Mouse (Mus musculus): Measurements from ENCODE around the gene Cops3. TPM values are rescaled to one million over a fixed set of nuclear protein-coding genes. Genes with fewer than 3 reads are reported as not detected.
A peak's percentile ranks its signal among the peaks of the same experiment; 100 is the strongest.

The Cops3 gene
- polyA plus RNA-seq, 1 experiment from 2014 or later = 168 TPM

DNA sequence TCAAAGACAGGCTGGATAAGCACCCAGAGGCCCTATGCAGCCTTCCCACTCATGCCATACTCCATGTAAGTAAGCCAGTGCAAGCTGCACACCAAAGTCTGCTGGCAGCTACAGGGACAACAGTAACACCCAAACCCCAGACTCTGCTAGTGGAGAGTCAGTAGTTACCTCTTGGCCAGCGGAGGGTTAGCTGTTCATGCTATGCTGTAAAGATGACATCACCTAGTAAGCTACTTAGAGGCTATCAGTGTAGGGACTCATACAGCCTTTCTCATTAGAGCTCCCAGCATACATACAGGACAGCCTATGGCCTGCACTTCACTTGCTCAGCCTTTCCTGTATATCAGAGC is 60.8 kb downstream of the Cops3 start:
- H3K4me1 ChIP-seq (ENCODE audit: control insufficient read depth, insufficient read depth, low read length) = peaks cover 11% of the 10 kb centered on the region
- H3K4me2 ChIP-seq = no peak overlapping the region
- H3K9ac ChIP-seq (ENCODE audit: low read depth, low read length) = no peak overlapping the region
- 60% methylated on average over 1 of the region's 1 CpGs for WGBS (ENCODE audit: insufficient replicate concordance)
- peaks cover 13% of the 10 kb centered on the region for H3K36me3 ChIP-seq (ENCODE audit: control insufficient read depth, insufficient read depth, low read length)
- 0 out of 2 replicates have a peak, but pooled peaks have one; percentile 7 for ATAC-seq (replicated peaks; ENCODE audit: insufficient number of reproducible peaks, low FRiP score, low TSS enrichment)
- H3K27ac ChIP-seq (ENCODE audit: low read depth, low read length) = no peak overlapping the region
- no peaks in the 10 kb centered on the region for H3K9me3 ChIP-seq (replicated peaks; ENCODE audit: control insufficient read depth, low read length)
- no peaks in the 10 kb centered on the region for H3K27me3 ChIP-seq (ENCODE audit: control insufficient read depth, insufficient read depth, low read length)
- H3K4me3 ChIP-seq (ENCODE audit: low read depth, low read length) = no peak overlapping the region

- no peaks in the 10 kb centered on the region for H3K27me3 ChIP-seq (ENCODE audit: control insufficient read depth, insufficient read depth, low read length)
- H3K4me1 ChIP-seq (ENCODE audit: control insufficient read depth, insufficient read depth, low read length) = peaks cover 11% of the 10 kb centered on the region
- H3K4me3 ChIP-seq (ENCODE audit: low read depth, low read length) = no peak overlapping the region
- peaks cover 15% of the 10 kb centered on the region for H3K36me3 ChIP-seq (ENCODE audit: control insufficient read depth, insufficient read depth, low read length)
- no peak overlapping the region for H3K4me2 ChIP-seq
- H3K9me3 ChIP-seq (replicated peaks; ENCODE audit: control insufficient read depth, low read length) = no peaks in the 10 kb centered on the region
- ATAC-seq (replicated peaks; ENCODE audit: insufficient number of reproducible peaks, low FRiP score, low TSS enrichment) = 0 out of 2 replicates have a peak, but pooled peaks have one; percentile 49
- WGBS (ENCODE audit: insufficient replicate concordance) = 53% methylated on average over 9 of the region's 9 CpGs
- no peak overlapping the region for H3K27ac ChIP-seq (ENCODE audit: low read depth, low read length)
- H3K9ac ChIP-seq (ENCODE audit: low read depth, low read length) = no peak overlapping the region
Observed at GRCm38 (mm10) chr11:59778181-59778873, 61.3 kb downstream of the Cops3 start.

DNA sequence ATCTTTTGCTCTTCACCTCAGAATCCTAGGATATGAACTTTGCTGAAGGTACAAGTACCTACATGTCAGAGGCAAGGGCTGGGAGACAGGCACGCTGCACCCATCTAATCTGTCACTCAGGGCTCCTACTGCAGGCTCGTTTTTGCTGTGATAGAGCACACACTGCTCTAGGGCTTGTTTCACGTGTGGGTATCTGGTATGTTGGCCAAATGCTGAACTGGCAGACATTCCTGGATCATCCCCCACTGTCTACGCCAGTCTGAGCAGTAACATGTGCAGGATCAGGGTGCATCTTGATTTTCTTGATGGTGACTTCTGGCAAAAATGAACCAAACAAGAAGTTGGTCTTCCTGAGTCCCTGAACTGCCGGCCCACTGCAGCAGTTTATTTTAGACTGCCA is 62.4 kb downstream of the Cops3 start:
- Histone ChIP-seq H3K27ac (ENCODE audit: low read depth, low read length) (no peak overlapping the region), H3K4me1 (ENCODE audit: control insufficient read depth, insufficient read depth, low read length) (peaks cover 5% of the 10 kb centered on the region), H3K4me3 (ENCODE audit: low read depth, low read length) (no peak overlapping the region), H3K27me3 (ENCODE audit: control insufficient read depth, insufficient read depth, low read length) (no peaks in the 10 kb centered on the region), H3K4me2 (no peak overlapping the region), H3K9ac (ENCODE audit: low read depth, low read length) (no peak overlapping the region), H3K9me3 (replicated peaks; ENCODE audit: control insufficient read depth, low read length) (no peaks in the 10 kb centered on the region), H3K36me3 (ENCODE audit: control insufficient read depth, insufficient read depth, low read length) (peaks cover 21% of the 10 kb centered on the region)
- WGBS (ENCODE audit: insufficient replicate concordance) = 82% methylated on average over 5 of the region's 5 CpGs
- ATAC-seq (replicated peaks; ENCODE audit: insufficient number of reproducible peaks, low FRiP score, low TSS enrichment) = no peak

DNA sequence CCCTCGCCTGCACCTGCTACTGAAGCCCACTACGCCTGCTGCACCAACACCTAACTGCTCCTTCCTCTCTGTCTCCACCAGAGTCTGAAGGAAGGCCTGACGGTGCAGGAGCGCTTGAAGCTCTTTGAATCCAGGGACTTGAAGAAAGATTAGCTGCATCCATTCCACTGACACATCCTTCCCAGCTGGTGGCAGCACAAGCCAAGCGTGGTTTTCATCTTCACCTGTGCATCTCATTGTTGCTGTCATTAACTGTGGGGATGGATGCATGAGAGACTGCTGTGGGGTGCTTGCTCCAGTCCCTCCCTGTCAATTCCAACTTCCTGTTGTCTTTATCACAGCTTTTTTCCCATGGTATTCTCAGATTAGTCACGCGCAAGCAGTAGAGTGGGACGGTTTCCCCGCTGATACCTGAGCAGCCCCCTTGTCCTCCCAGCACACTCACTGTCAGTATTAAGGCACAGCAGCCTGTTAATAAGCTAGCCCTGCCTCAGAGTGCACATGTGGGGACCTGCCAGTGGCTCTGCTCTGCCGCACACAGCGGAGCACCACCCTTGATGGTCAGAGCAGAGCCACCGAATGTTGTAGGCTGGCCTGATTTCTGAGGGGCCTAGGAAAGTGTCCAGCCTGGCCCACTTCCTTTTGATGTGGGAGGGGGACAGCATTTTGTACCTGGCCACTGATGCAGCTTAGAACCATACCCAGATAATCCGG is 64.0 kb downstream of the Cops3 start:
- no peak for ATAC-seq (replicated peaks; ENCODE audit: insufficient number of reproducible peaks, low FRiP score, low TSS enrichment)
- Histone ChIP-seq H3K4me1 (ENCODE audit: control insufficient read depth, insufficient read depth, low read length) (peaks cover 5% of the 10 kb centered on the region; the same call in 1 of the 2 replicates), H3K27me3 (ENCODE audit: control insufficient read depth, insufficient read depth, low read length) (no peaks in the 10 kb centered on the region), H3K4me3 (ENCODE audit: low read depth, low read length) (no peak overlapping the region), H3K36me3 (ENCODE audit: control insufficient read depth, insufficient read depth, low read length) (peaks cover 32% of the 10 kb centered on the region), H3K9me3 (replicated peaks; ENCODE audit: control insufficient read depth, low read length) (no peaks in the 10 kb centered on the region), H3K4me2 (no peak overlapping the region), H3K27ac (ENCODE audit: low read depth, low read length) (no peak overlapping the region), H3K9ac (ENCODE audit: low read depth, low read length) (no peak overlapping the region)
- whole genome bisulfite sequencing (ENCODE audit: insufficient replicate concordance) = 89% methylated on average over 13 of the region's 13 CpGs

GRCm38 (mm10) chr11:59774522-59774921 is 65.1 kb downstream of the Cops3 start:
- Histone ChIP-seq H3K9me3 (replicated peaks; ENCODE audit: control insufficient read depth, low read length) (no peaks in the 10 kb centered on the region), H3K36me3 (ENCODE audit: control insufficient read depth, insufficient read depth, low read length) (peaks cover 41% of the 10 kb centered on the region), H3K27ac (ENCODE audit: low read depth, low read length) (no peak overlapping the region), H3K4me1 (ENCODE audit: control insufficient read depth, insufficient read depth, low read length) (peaks cover 7% of the 10 kb centered on the region), H3K9ac (ENCODE audit: low read depth, low read length) (no peak overlapping the region), H3K4me3 (ENCODE audit: low read depth, low read length) (no peak overlapping the region), H3K4me2 (no peak overlapping the region), H3K27me3 (ENCODE audit: control insufficient read depth, insufficient read depth, low read length) (no peaks in the 10 kb centered on the region)
- no peak for ATAC-seq (replicated peaks; ENCODE audit: insufficient number of reproducible peaks, low FRiP score, low TSS enrichment)
- 85% methylated on average over 4 of the region's 4 CpGs for WGBS (ENCODE audit: insufficient replicate concordance)

DNA sequence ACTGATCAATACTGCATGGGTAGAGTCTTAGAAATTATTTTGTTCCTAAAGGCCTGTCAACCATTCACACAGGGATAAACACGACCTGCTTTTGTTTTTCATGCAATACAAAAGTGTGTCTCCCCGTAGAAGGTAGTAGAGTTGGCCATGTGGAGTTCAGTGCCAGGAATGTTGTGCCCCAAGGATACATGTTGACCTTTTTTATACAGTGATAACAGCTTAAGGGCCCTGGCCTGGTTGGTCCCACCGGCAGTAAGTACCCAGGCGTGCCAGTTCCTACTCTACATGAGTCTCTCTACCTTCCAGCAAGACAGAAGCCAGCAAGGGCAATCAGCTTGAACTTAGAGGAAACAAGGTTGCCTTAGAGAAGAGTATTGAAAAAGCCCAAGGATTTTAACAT is 66.7 kb downstream of the Cops3 start:
- Histone ChIP-seq H3K27me3 (ENCODE audit: control insufficient read depth, insufficient read depth, low read length) (no peaks in the 10 kb centered on the region), H3K27ac (ENCODE audit: low read depth, low read length) (no peak overlapping the region), H3K9me3 (replicated peaks; ENCODE audit: control insufficient read depth, low read length) (no peaks in the 10 kb centered on the region), H3K36me3 (ENCODE audit: control insufficient read depth, insufficient read depth, low read length) (peaks cover 48% of the 10 kb centered on the region), H3K4me1 (ENCODE audit: control insufficient read depth, insufficient read depth, low read length) (peaks cover 11% of the 10 kb centered on the region; the same call in 1 of the 2 replicates), H3K4me2 (no peak overlapping the region), H3K9ac (ENCODE audit: low read depth, low read length) (no peak overlapping the region), H3K4me3 (ENCODE audit: low read depth, low read length) (no peak overlapping the region)
- ATAC-seq (replicated peaks; ENCODE audit: insufficient number of reproducible peaks, low FRiP score, low TSS enrichment) = no peak
- 83% methylated on average over 4 of the region's 4 CpGs for WGBS (ENCODE audit: insufficient replicate concordance)

DNA sequence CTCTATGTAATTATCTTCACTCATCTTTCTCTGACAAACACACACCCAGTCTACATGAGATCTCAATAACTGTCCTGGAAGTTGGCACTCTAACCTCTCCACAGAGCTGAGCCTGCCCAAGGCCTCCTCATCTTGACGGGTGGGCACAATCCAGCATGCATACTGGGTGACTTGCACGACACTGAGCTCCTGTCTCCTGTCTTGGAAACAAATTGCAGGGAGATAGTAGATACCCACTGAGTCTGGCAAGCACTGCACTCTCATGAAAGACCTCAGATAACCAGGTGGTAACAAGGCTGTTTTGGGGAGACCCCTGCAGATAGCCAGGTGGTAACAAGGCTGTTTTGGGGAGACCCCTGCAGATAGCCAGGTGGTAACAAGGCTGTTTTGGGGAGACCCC is 67.3 kb downstream of the Cops3 start:
- peaks cover 46% of the 10 kb centered on the region for H3K36me3 ChIP-seq (ENCODE audit: control insufficient read depth, insufficient read depth, low read length)
- H3K27me3 ChIP-seq (ENCODE audit: control insufficient read depth, insufficient read depth, low read length) = no peaks in the 10 kb centered on the region
- peaks cover 11% of the 10 kb centered on the region; the same call in 1 of the 2 replicates for H3K4me1 ChIP-seq (ENCODE audit: control insufficient read depth, insufficient read depth, low read length)
- no peaks in the 10 kb centered on the region for H3K9me3 ChIP-seq (replicated peaks; ENCODE audit: control insufficient read depth, low read length)
- no peak overlapping the region for H3K27ac ChIP-seq (ENCODE audit: low read depth, low read length)
- H3K4me3 ChIP-seq (ENCODE audit: low read depth, low read length) = no peak overlapping the region
- no peak overlapping the region for H3K4me2 ChIP-seq
- H3K9ac ChIP-seq (ENCODE audit: low read depth, low read length) = no peak overlapping the region
- ATAC-seq (replicated peaks; ENCODE audit: insufficient number of reproducible peaks, low FRiP score, low TSS enrichment) = no peak
- 81% methylated on average over 2 of the region's 2 CpGs for WGBS (ENCODE audit: insufficient replicate concordance)

DNA sequence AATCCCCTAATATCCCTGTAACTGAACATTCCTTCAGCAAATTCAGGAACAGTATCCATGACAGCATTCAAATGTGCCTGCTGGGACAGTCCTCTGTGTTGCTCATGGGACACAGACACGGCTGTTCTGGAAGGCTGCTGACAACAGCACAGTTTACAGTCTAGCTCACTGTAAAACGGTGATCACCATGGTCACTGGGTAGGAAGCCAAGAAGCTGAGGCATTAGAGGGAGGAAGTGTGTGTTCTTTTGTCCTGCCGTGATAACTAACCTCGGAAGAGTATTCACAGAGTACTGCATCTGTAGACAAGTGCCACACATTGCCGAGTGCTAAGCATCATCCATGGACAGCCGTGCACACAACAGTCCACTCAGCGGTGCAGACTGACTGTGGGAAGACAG is 68.9 kb downstream of the Cops3 start:
- H3K4me3 ChIP-seq (ENCODE audit: low read depth, low read length) = no peak overlapping the region
- no peaks in the 10 kb centered on the region for H3K27me3 ChIP-seq (ENCODE audit: control insufficient read depth, insufficient read depth, low read length)
- peaks cover 48% of the 10 kb centered on the region for H3K36me3 ChIP-seq (ENCODE audit: control insufficient read depth, insufficient read depth, low read length)
- H3K9me3 ChIP-seq (replicated peaks; ENCODE audit: control insufficient read depth, low read length) = no peaks in the 10 kb centered on the region
- peaks cover 11% of the 10 kb centered on the region; the same call in 1 of the 2 replicates for H3K4me1 ChIP-seq (ENCODE audit: control insufficient read depth, insufficient read depth, low read length)
- WGBS (ENCODE audit: insufficient replicate concordance) = 79% methylated on average over 7 of the region's 7 CpGs
- H3K27ac ChIP-seq (ENCODE audit: low read depth, low read length) = no peak overlapping the region
- ATAC-seq (replicated peaks; ENCODE audit: insufficient number of reproducible peaks, low FRiP score, low TSS enrichment) = no peak
- H3K4me2 ChIP-seq = no peak overlapping the region
- no peak overlapping the region for H3K9ac ChIP-seq (ENCODE audit: low read depth, low read length)
